Mouse (Mus musculus): ENCODE measurements around the gene Rgl1. TPM values are rescaled to one million over a fixed set of nuclear protein-coding genes. Genes with fewer than 3 reads are reported as not detected.

The Rgl1 gene
- total and polyA plus RNA-seq, 2 experiments from 2014 or later = 16.2 to 16.9 TPM

GRCm38 (mm10) chr1:152616777-152617057, 149.4 kb downstream of the Rgl1 start:
- H3K36me3 ChIP-seq (ENCODE audit: insufficient read depth, low read length) = no peaks in the 10 kb centered on the region
- H3K27ac ChIP-seq (ENCODE audit: low read depth, low read length) = no peak overlapping the region
- no peak for ATAC-seq (ENCODE audit: low FRiP score)
- H3K9ac ChIP-seq (replicated peaks; ENCODE audit: low read length, poor library complexity, severe bottlenecking) = no peak overlapping the region
- H3K4me1 ChIP-seq (ENCODE audit: insufficient read depth, low read length) = no peaks in the 10 kb centered on the region
- H3K9me3 ChIP-seq (ENCODE audit: low read length) = no peaks in the 10 kb centered on the region
- no peak for TF ChIP-seq CTCF (IDR thresholded peaks at IDR 0.05)
- H3K4me3 ChIP-seq (ENCODE audit: low read depth, low read length) = no peak overlapping the region
- DNase-seq (ENCODE audit: low spot score) = no peak
- no peaks in the 10 kb centered on the region for H3K27me3 ChIP-seq (ENCODE audit: insufficient read depth, low read length)
- no peak overlapping the region for H3K4me2 ChIP-seq (ENCODE audit: low read depth, low read length, poor library complexity, severe bottlenecking)

GRCm38 (mm10) chr1:152615987-152616776, 150.0 kb downstream of the Rgl1 start:
- no peak for TF ChIP-seq CTCF (IDR thresholded peaks at IDR 0.05)
- no peak overlapping the region for H3K27ac ChIP-seq (ENCODE audit: low read depth, low read length)

GRCm38 (mm10) chr1:152614743-152615380, 151.3 kb downstream of the Rgl1 start:
- Histone ChIP-seq H3K4me1 (ENCODE audit: insufficient read depth, low read length) (no peaks in the 10 kb centered on the region), H3K27ac (ENCODE audit: low read depth, low read length) (no peak overlapping the region), H3K4me3 (ENCODE audit: low read depth, low read length) (no peak overlapping the region), H3K4me2 (ENCODE audit: low read depth, low read length, poor library complexity, severe bottlenecking) (no peak overlapping the region), H3K36me3 (ENCODE audit: insufficient read depth, low read length) (no peaks in the 10 kb centered on the region), H3K27me3 (ENCODE audit: insufficient read depth, low read length) (no peaks in the 10 kb centered on the region), H3K9me3 (ENCODE audit: low read length) (no peaks in the 10 kb centered on the region), H3K9ac (replicated peaks; ENCODE audit: low read length, poor library complexity, severe bottlenecking) (no peak overlapping the region)
- ATAC-seq (ENCODE audit: low FRiP score) = no peak
- 65% methylated on average over 7 of the region's 7 CpGs for WGBS
- no peak for TF ChIP-seq CTCF (IDR thresholded peaks at IDR 0.05)
- DNase-seq (ENCODE audit: low spot score) = no peak

More at GRCm38 (mm10) chr1:152615987-152616776, 150.0 kb downstream of the Rgl1 start:
- ATAC-seq (ENCODE audit: low FRiP score) = no peak
- Histone ChIP-seq H3K36me3 (ENCODE audit: insufficient read depth, low read length) (no peaks in the 10 kb centered on the region), H3K4me1 (ENCODE audit: insufficient read depth, low read length) (no peaks in the 10 kb centered on the region), H3K4me3 (ENCODE audit: low read depth, low read length) (no peak overlapping the region), H3K9ac (replicated peaks; ENCODE audit: low read length, poor library complexity, severe bottlenecking) (no peak overlapping the region), H3K4me2 (ENCODE audit: low read depth, low read length, poor library complexity, severe bottlenecking) (no peak overlapping the region), H3K27me3 (ENCODE audit: insufficient read depth, low read length) (no peaks in the 10 kb centered on the region), H3K9me3 (ENCODE audit: low read length) (no peaks in the 10 kb centered on the region)
- WGBS = 88% methylated on average over 10 of the region's 10 CpGs
- DNase-seq (ENCODE audit: low spot score) = no peak

- H3K36me3 ChIP-seq (ENCODE audit: insufficient read depth, low read length) = no peaks in the 10 kb centered on the region
- H3K9ac ChIP-seq (replicated peaks; ENCODE audit: low read length, poor library complexity, severe bottlenecking) = no peak overlapping the region
- no peak overlapping the region for H3K4me2 ChIP-seq (ENCODE audit: low read depth, low read length, poor library complexity, severe bottlenecking)
- H3K4me3 ChIP-seq (ENCODE audit: low read depth, low read length) = no peak overlapping the region
- ATAC-seq (ENCODE audit: low FRiP score) (no peak), DNase-seq (ENCODE audit: low spot score) (no peak)
- 79% methylated on average over 16 of the region's 16 CpGs for whole genome bisulfite sequencing
- H3K27ac ChIP-seq (ENCODE audit: low read depth, low read length) = no peak overlapping the region; the same call in 1 of the 2 replicates
- no peaks in the 10 kb centered on the region for H3K27me3 ChIP-seq (ENCODE audit: insufficient read depth, low read length)
- no peaks in the 10 kb centered on the region for H3K4me1 ChIP-seq (ENCODE audit: insufficient read depth, low read length)
- TF ChIP-seq CTCF (IDR thresholded peaks at IDR 0.05) = no peak
- no peaks in the 10 kb centered on the region for H3K9me3 ChIP-seq (ENCODE audit: low read length)
These were observed 152.8 kb downstream of the Rgl1 start for GRCm38 (mm10) chr1:152613158-152613857.

GRCm38 (mm10) chr1:152612535-152613157, 153.5 kb downstream of the Rgl1 start:
- H3K4me2 ChIP-seq (ENCODE audit: low read depth, low read length, poor library complexity, severe bottlenecking) = no peak overlapping the region

More at GRCm38 (mm10) chr1:152612535-152613157, 153.5 kb downstream of the Rgl1 start:
- H3K27ac ChIP-seq (ENCODE audit: low read depth, low read length) = no peak overlapping the region; the same call in 1 of the 2 replicates
- no peaks in the 10 kb centered on the region for H3K27me3 ChIP-seq (ENCODE audit: insufficient read depth, low read length)
- WGBS = 66% methylated on average over 12 of the region's 12 CpGs
- no peak for TF ChIP-seq CTCF (IDR thresholded peaks at IDR 0.05)
- H3K36me3 ChIP-seq (ENCODE audit: insufficient read depth, low read length) = no peaks in the 10 kb centered on the region
- H3K4me3 ChIP-seq (ENCODE audit: low read depth, low read length) = no peak overlapping the region
- H3K4me1 ChIP-seq (ENCODE audit: insufficient read depth, low read length) = no peaks in the 10 kb centered on the region
- H3K9me3 ChIP-seq (ENCODE audit: low read length) = no peaks in the 10 kb centered on the region
- no peak for ATAC-seq (ENCODE audit: low FRiP score)
- no peak overlapping the region for H3K9ac ChIP-seq (replicated peaks; ENCODE audit: low read length, poor library complexity, severe bottlenecking)
- no peak for DNase-seq (ENCODE audit: low spot score)

All from midbrain, postnatal 0 days (tissue).